Mouse (Mus musculus): ENCODE data around the gene Cep85l.
A peak's percentile ranks its signal among the peaks of the same experiment; 100 is the strongest.

Gene Cep85l

GRCm38 (mm10) chr10:53342166-53342728 lies 37.5 kb downstream of the Cep85l start:
- no peak for DNase-seq (ENCODE audit: low spot score)

- peak; percentile 55 for DNase-seq (ENCODE audit: low spot score)
These were observed 38.3 kb downstream of the Cep85l start for GRCm38 (mm10) chr10:53341288-53341965.

GRCm38 (mm10) chr10:53339045-53339444 lies 40.7 kb downstream of the Cep85l start:
- no peak for DNase-seq (ENCODE audit: low spot score)

GRCm38 (mm10) chr10:53337162-53337923 lies 42.4 kb downstream of the Cep85l start, which contains the start of gene Pln:
Pln (plus strand) TSS chr10:53337667.
- no peak for DNase-seq (ENCODE audit: low spot score)

- DNase-seq (ENCODE audit: low spot score): no peak
These were observed 43.8 kb downstream of the Cep85l start for GRCm38 (mm10) chr10:53335974-53336373.

GRCm38 (mm10) chr10:53335266-53335665 lies 44.5 kb downstream of the Cep85l start:
- DNase-seq (ENCODE audit: low spot score): no peak

GRCm38 (mm10) chr10:53332752-53333151 lies 47.0 kb downstream of the Cep85l start:
- DNase-seq (ENCODE audit: low spot score): no peak

- no peak for DNase-seq (ENCODE audit: low spot score)
These were observed 50.5 kb downstream of the Cep85l start for GRCm38 (mm10) chr10:53329257-53329656.

- no peak for DNase-seq (ENCODE audit: low spot score)
These were observed 53.4 kb downstream of the Cep85l start for GRCm38 (mm10) chr10:53326367-53326766.

GRCm38 (mm10) chr10:53324663-53325062 lies 55.1 kb downstream of the Cep85l start:
- no peak for DNase-seq (ENCODE audit: low spot score)

- no peak for DNase-seq (ENCODE audit: low spot score)
These were observed 56.4 kb downstream of the Cep85l start for GRCm38 (mm10) chr10:53323367-53323766.

- no peak for DNase-seq (ENCODE audit: low spot score)
These were observed 73.1 kb downstream of the Cep85l start for GRCm38 (mm10) chr10:53306674-53307073.

- DNase-seq (ENCODE audit: low spot score): no peak
These were observed 73.9 kb downstream of the Cep85l start for GRCm38 (mm10) chr10:53305867-53306266.

- DNase-seq (ENCODE audit: low spot score): no peak
These were observed 94.6 kb downstream of the Cep85l start for GRCm38 (mm10) chr10:53285147-53285546.

GRCm38 (mm10) chr10:53272228-53272627 lies 107.5 kb downstream of the Cep85l start:
- no peak for DNase-seq (ENCODE audit: low spot score)

- no peak for DNase-seq (ENCODE audit: low spot score)
These were observed 117.7 kb downstream of the Cep85l start for GRCm38 (mm10) chr10:53262021-53262420.

- DNase-seq (ENCODE audit: low spot score): no peak
These were observed 144.4 kb downstream of the Cep85l start for GRCm38 (mm10) chr10:53235381-53235780.

- no peak for DNase-seq (ENCODE audit: low spot score)
These were observed 145.1 kb downstream of the Cep85l start for GRCm38 (mm10) chr10:53234683-53235082.

- DNase-seq (ENCODE audit: low spot score): no peak
These were observed 145.6 kb downstream of the Cep85l start for GRCm38 (mm10) chr10:53234086-53234613.

- no peak for DNase-seq (ENCODE audit: low spot score)
These were observed 148.9 kb downstream of the Cep85l start for GRCm38 (mm10) chr10:53230809-53231208.

- no peak for DNase-seq (ENCODE audit: low spot score)
These were observed 150.6 kb downstream of the Cep85l start for GRCm38 (mm10) chr10:53229190-53229589.
